Mouse (Mus musculus): ENCODE data around the gene Reep3.

The Reep3 gene

GRCm38 (mm10) chr10:66973866-66974265 lies 122.9 kb downstream of the Reep3 start:
- DNase-seq (ENCODE audit: low spot score in 2 of 2): no peak

- no peak for DNase-seq (ENCODE audit: low spot score in 2 of 2)
Measured at GRCm38 (mm10) chr10:66973274-66973673, 123.5 kb downstream of the Reep3 start.

- no peak for DNase-seq (ENCODE audit: low spot score in 2 of 2)
Measured at GRCm38 (mm10) chr10:66970336-66971115, 126.2 kb downstream of the Reep3 start.

- DNase-seq (ENCODE audit: low spot score in 2 of 2): no peak
Measured at GRCm38 (mm10) chr10:66969581-66969980, 127.2 kb downstream of the Reep3 start.

GRCm38 (mm10) chr10:66969081-66969480 lies 127.7 kb downstream of the Reep3 start:
- DNase-seq (ENCODE audit: low spot score in 2 of 2): no peak

GRCm38 (mm10) chr10:66968541-66968940 lies 128.2 kb downstream of the Reep3 start:
- no peak for DNase-seq (ENCODE audit: low spot score in 2 of 2)

GRCm38 (mm10) chr10:66966391-66967109 lies 130.2 kb downstream of the Reep3 start:
- DNase-seq (ENCODE audit: low spot score in 2 of 2): no peak

GRCm38 (mm10) chr10:66960136-66960535 lies 136.6 kb downstream of the Reep3 start:
- DNase-seq (ENCODE audit: low spot score in 2 of 2): no peak

Data from spleen, postnatal 14 days (tissue).